ENCODE assay signal across 12 mouse cellular contexts in the genomic region with DNA sequence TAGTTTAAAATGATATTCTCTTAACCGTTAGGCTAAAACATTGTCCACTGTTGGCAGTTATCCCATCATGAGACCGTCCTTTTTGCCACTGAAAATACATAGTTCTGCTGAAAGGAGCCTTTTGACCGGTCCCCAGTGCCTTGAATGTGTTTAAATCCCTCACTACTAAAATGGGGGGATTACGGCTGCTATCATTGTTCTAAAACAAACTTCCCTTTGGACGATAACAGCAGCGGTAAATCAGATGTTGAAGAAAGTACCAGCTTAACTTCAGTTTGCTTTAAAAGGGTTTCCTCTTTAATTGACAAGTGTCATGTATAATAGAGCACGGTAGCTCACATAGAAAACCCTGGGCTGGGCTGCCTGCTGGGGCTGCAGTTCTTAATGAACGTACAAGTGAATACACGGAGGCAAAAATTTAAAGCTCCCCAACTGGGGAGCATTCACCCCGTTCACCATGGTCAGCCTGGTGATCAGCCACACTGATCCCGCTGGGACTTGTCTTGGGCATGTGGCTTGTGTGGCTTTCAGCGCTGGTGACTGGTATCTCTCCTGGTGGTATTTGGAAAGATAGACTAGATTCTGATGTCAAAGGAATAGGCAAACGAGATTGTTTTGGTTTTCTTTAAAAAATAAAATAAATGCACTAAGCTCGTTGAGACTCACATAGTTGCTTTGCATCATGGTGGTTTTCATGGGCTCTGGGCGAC.
A peak's percentile ranks its signal among the peaks of the same experiment; 100 is the strongest.
DNase-seq lines count a peak whose midpoint lies in the region; ATAC-seq and TF ChIP-seq lines count a peak whose summit lies in the region.
"Had no signal": no experiment of that assay in that cellular context is flagged by ENCODE, and none has a peak within 500 bp of the region (broad histone marks: within the 10 kb centered on the region; RNA-seq: fewer than 3 reads in every experiment).

No protein-coding gene starts in this region.

- H3K36me3 ChIP-seq in heart, adult 2 months (ENCODE audit: control insufficient read depth, insufficient read depth, low read length): peaks cover 49% of the 10 kb centered on the region
- H3K36me3 ChIP-seq in heart, embryonic 11.5 days (ENCODE audit: control insufficient read depth, insufficient read depth, low read length): no peaks in the 10 kb centered on the region
- peaks cover 3% of the 10 kb centered on the region; the same call in 1 of the 2 replicates for H3K36me3 ChIP-seq in lung, embryonic 14.5 days (ENCODE audit: insufficient read depth)
- H3K36me3 ChIP-seq in forebrain, embryonic 10.5 days (replicated peaks): no peaks in the 10 kb centered on the region
- H3K36me3 ChIP-seq in midbrain, embryonic 13.5 days: no peaks in the 10 kb centered on the region

- WGBS in heart, adult 2 months: 68% methylated on average over 15 of the region's 15 CpGs
- 64% methylated on average over 15 of the region's 15 CpGs for WGBS in heart, embryonic 11.5 days (ENCODE audit: insufficient replicate concordance)
- WGBS in lung, embryonic 14.5 days: 55% methylated on average over 15 of the region's 15 CpGs
- WGBS in forebrain, embryonic 10.5 days: 26% methylated on average over 15 of the region's 15 CpGs
- 9% methylated on average over 15 of the region's 15 CpGs for WGBS in midbrain, embryonic 13.5 days

- no peaks in the 10 kb centered on the region for H3K9me3 ChIP-seq in heart, embryonic 11.5 days (replicated peaks; ENCODE audit: control insufficient read depth, low read length)
- H3K9me3 ChIP-seq in lung, embryonic 14.5 days (ENCODE audit: low read depth, low read length): no peaks in the 10 kb centered on the region
- no peaks in the 10 kb centered on the region for H3K9me3 ChIP-seq in forebrain, embryonic 10.5 days
- H3K9me3 ChIP-seq in midbrain, embryonic 13.5 days: no peaks in the 10 kb centered on the region
- H3K9me3 ChIP-seq: megakaryocyte, embryonic 14.5 days had no signal

- H3K9ac ChIP-seq in heart, adult 2 months (ENCODE audit: low read depth, low read length): no peak overlapping the region
- H3K9ac ChIP-seq in heart, embryonic 11.5 days (ENCODE audit: low read depth, low read length): no peak overlapping the region
- H3K9ac ChIP-seq in lung, embryonic 14.5 days: no peak overlapping the region
- no peak overlapping the region for H3K9ac ChIP-seq in midbrain, embryonic 13.5 days (replicated peaks)

- DNase-seq in heart, adult 2 months: no peak
- no peak for DNase-seq in lung, embryonic 14.5 days
- no peak for DNase-seq in lung, postnatal 14 days
- peak; percentile 53 for DNase-seq in forebrain, embryonic 10.5 days (ENCODE audit: extremely low spot score, low spot score)
- DNase-seq in spleen, adult 12 weeks (ENCODE audit: low spot score): no peak
- no peak for DNase-seq in spleen, postnatal 4 days (ENCODE audit: low spot score in 2 of 2)
- DNase-seq: B cell, adult 2 months; cerebellum, postnatal 25 days; kidney, adult 18-20 months had no signal

- TF ChIP-seq CTCF in heart, adult 2 months (IDR thresholded peaks at IDR 0.05): no peak
- TF ChIP-seq CTCF in lung, embryonic 14.5 days (IDR thresholded peaks at IDR 0.05; ENCODE audit: low read depth): no peak

- H3K27me3 ChIP-seq in heart, adult 2 months (ENCODE audit: control insufficient read depth, insufficient read depth, low read length): no peaks in the 10 kb centered on the region
- H3K27me3 ChIP-seq in heart, embryonic 11.5 days (ENCODE audit: control insufficient read depth, insufficient read depth, low read length): no peaks in the 10 kb centered on the region
- H3K27me3 ChIP-seq in lung, embryonic 14.5 days (ENCODE audit: insufficient read depth, low read length): no peaks in the 10 kb centered on the region
- H3K27me3 ChIP-seq in forebrain, embryonic 10.5 days (ENCODE audit: poor library complexity, severe bottlenecking): peaks cover 82% of the 10 kb centered on the region
- peaks cover 74% of the 10 kb centered on the region for H3K27me3 ChIP-seq in midbrain, embryonic 13.5 days

- no peak overlapping the region for H3K4me2 ChIP-seq in heart, embryonic 11.5 days
- peak overlapping the region; percentile 37 for H3K4me2 ChIP-seq in lung, embryonic 14.5 days
- H3K4me2 ChIP-seq in midbrain, embryonic 13.5 days (replicated peaks): peak overlapping the region; percentile 35

- H3K4me1 ChIP-seq in heart, adult 2 months (ENCODE audit: control insufficient read depth, insufficient read depth, low read length): peaks cover 27% of the 10 kb centered on the region
- peaks cover 49% of the 10 kb centered on the region for H3K4me1 ChIP-seq in heart, embryonic 11.5 days (ENCODE audit: control insufficient read depth, insufficient read depth, low read length)
- H3K4me1 ChIP-seq in lung, embryonic 14.5 days (ENCODE audit: insufficient read depth): peaks cover 42% of the 10 kb centered on the region
- H3K4me1 ChIP-seq in forebrain, embryonic 10.5 days: peaks cover 73% of the 10 kb centered on the region
- peaks cover 44% of the 10 kb centered on the region for H3K4me1 ChIP-seq in midbrain, embryonic 13.5 days (replicated peaks)

- H3K4me3 ChIP-seq in heart, adult 2 months: no peak overlapping the region
- H3K4me3 ChIP-seq in heart, embryonic 11.5 days (ENCODE audit: low read depth, low read length): no peak overlapping the region
- H3K4me3 ChIP-seq in lung, embryonic 14.5 days (ENCODE audit: low read depth, low read length): no peak overlapping the region
- H3K4me3 ChIP-seq in forebrain, embryonic 10.5 days: no peak overlapping the region
- no peak overlapping the region for H3K4me3 ChIP-seq in midbrain, embryonic 13.5 days (replicated peaks)

- peak overlapping the region; percentile 16; the same call in 1 of the 2 replicates for H3K27ac ChIP-seq in heart, adult 2 months
- H3K27ac ChIP-seq in heart, embryonic 11.5 days (ENCODE audit: low read depth, low read length): no peak overlapping the region
- peak overlapping the region; percentile 80 for H3K27ac ChIP-seq in lung, embryonic 14.5 days (ENCODE audit: low read depth)
- H3K27ac ChIP-seq in forebrain, embryonic 10.5 days: no peak overlapping the region
- no peak overlapping the region for H3K27ac ChIP-seq in midbrain, embryonic 13.5 days

- no peak for TF ChIP-seq POLR2A in heart, adult 2 months (IDR thresholded peaks at IDR 0.05; ENCODE audit: insufficient read depth, low read depth, low read length)

- ATAC-seq in heart, embryonic 11.5 days (replicated peaks; ENCODE audit: insufficient number of reproducible peaks, low FRiP score, low TSS enrichment): no peak
- ATAC-seq in lung, embryonic 14.5 days (ENCODE audit: insufficient read depth): no peak
- peak; percentile 35 for ATAC-seq in midbrain, embryonic 13.5 days

- TF ChIP-seq EP300 in heart, adult 2 months (IDR thresholded peaks at IDR 0.05; ENCODE audit: insufficient read depth, low read depth, low read length): no peak

- H3K79me2 ChIP-seq in heart, adult 2 months (replicated peaks; ENCODE audit: control insufficient read depth, insufficient read depth, low read length): peaks cover 8% of the 10 kb centered on the region

- intact Hi-C loops in heart, adult 2 months (cut with DNase I): no loop called here

Comparison
In these comparisons a context has a peak if more than half of its experiments do, and no peak if none do; other contexts are left out.
1. H3K27ac ChIP-seq: peak in heart, adult 2 months (single experiment) and lung, embryonic 14.5 days (single experiment); none in heart, embryonic 11.5 days (single experiment), forebrain, embryonic 10.5 days (single experiment) and midbrain, embryonic 13.5 days (single experiment).